Mouse (Mus musculus) c-Kit-positive CD71-positive TER-119-positive erythroid progenitor cells, embryonic 14.5 days (primary cell): ENCODE data around the gene C5ar1.
"Not testable (repeated sequence)": the region's sequence is repeated elsewhere in the genome, so short reads cannot be mapped to it uniquely, and the experiment has no call there.

Source experiments
- DNase-seq: peaks from one replicate; pipeline ENCODE4 v3.0.0-alpha.2; 2013; ENCODE audit warnings: low spot score

Gene C5ar1

GRCm38 (mm10) chr7:16274922-16275890 is 15.9 kb upstream of the C5ar1 start:
- peak; percentile 51 for DNase-seq

- peak; percentile 81 for DNase-seq
These were observed 14.4 kb upstream of the C5ar1 start for GRCm38 (mm10) chr7:16273766-16274140.

GRCm38 (mm10) chr7:16273081-16273765 is 13.9 kb upstream of the C5ar1 start, which contains the start of gene Inafm1:
Inafm1 (minus strand) TSS chr7:16273617.
- peak; percentile 93 for DNase-seq

- peak; percentile 79 for DNase-seq
These were observed 13.3 kb upstream of the C5ar1 start for GRCm38 (mm10) chr7:16272681-16273080.

- DNase-seq, result no peak
These were observed 11.8 kb upstream of the C5ar1 start for GRCm38 (mm10) chr7:16271139-16271538.

- not testable (repeated sequence) for DNase-seq
These were observed 7.3 kb upstream of the C5ar1 start for GRCm38 (mm10) chr7:16266593-16266992.

GRCm38 (mm10) chr7:16265856-16266255 is 6.5 kb upstream of the C5ar1 start:
- no peak for DNase-seq

GRCm38 (mm10) chr7:16263843-16264242 is 4.5 kb upstream of the C5ar1 start:
- DNase-seq, result no peak

- peak; percentile 84 for DNase-seq
These were observed 3.9 kb upstream of the C5ar1 start for GRCm38 (mm10) chr7:16263015-16263787.

GRCm38 (mm10) chr7:16261097-16261496 is 1.8 kb upstream of the C5ar1 start:
- no peak for DNase-seq

GRCm38 (mm10) chr7:16257830-16258229 is 1.5 kb downstream of the C5ar1 start:
- DNase-seq, result no peak

GRCm38 (mm10) chr7:16255963-16256362 is 3.4 kb downstream of the C5ar1 start:
- not testable (repeated sequence) for DNase-seq

GRCm38 (mm10) chr7:16254195-16254594 is 5.1 kb downstream of the C5ar1 start:
- DNase-seq, result no peak

- no peak for DNase-seq
These were observed 8.7 kb downstream of the C5ar1 start for GRCm38 (mm10) chr7:16250687-16251086.

- no peak for DNase-seq
These were observed 13.4 kb downstream of the C5ar1 start for GRCm38 (mm10) chr7:16245958-16246357.

GRCm38 (mm10) chr7:16244067-16244466 is 15.3 kb downstream of the C5ar1 start, which contains the start of gene C5ar2:
C5ar2 (minus strand) TSS chr7:16244154.
- DNase-seq, result no peak

GRCm38 (mm10) chr7:16242198-16242597 is 17.1 kb downstream of the C5ar1 start:
- no peak for DNase-seq

GRCm38 (mm10) chr7:16241787-16242186 is 17.6 kb downstream of the C5ar1 start:
- peak; percentile 29 for DNase-seq

GRCm38 (mm10) chr7:16240978-16241303 is 18.4 kb downstream of the C5ar1 start:
- peak; percentile 47 for DNase-seq

- peak; percentile 64 for DNase-seq
These were observed 18.9 kb downstream of the C5ar1 start for GRCm38 (mm10) chr7:16240281-16240977.

- DNase-seq, result peak; percentile 22
These were observed 19.8 kb downstream of the C5ar1 start for GRCm38 (mm10) chr7:16239554-16239997.
